Mouse (Mus musculus): ENCODE measurements around the gene Gpr84.

Gene Gpr84

GRCm38 (mm10) chr15:103335488-103336235, 25.2 kb upstream of the Gpr84 start:
- no peak for DNase-seq

- no peak for DNase-seq
Measured at GRCm38 (mm10) chr15:103335040-103335439, 24.6 kb upstream of the Gpr84 start.

DNA sequence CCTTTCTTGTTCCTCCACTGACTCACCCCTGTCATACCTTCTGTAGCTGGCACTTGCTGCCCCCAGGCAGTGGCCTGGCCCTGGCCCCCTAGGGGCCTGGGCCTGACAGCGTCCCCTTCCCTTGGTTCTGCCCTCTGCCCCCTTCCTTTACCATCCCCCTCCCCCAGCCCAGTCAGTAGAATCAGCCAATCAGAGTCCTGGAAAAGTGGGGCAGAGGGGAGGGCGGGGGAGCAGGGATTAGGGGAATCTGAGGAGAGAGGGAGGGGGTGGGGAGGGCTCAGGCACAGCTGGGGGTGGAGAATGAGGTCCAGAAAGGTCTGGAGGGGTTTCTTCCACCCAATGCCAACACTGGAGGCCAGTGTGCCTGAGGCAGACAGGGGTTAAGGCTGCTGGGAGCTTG, 23.8 kb upstream of the Gpr84 start:
- peak; percentile 11 for DNase-seq

- no peak for DNase-seq
Measured at GRCm38 (mm10) chr15:103333738-103334137, 23.3 kb upstream of the Gpr84 start.

DNA sequence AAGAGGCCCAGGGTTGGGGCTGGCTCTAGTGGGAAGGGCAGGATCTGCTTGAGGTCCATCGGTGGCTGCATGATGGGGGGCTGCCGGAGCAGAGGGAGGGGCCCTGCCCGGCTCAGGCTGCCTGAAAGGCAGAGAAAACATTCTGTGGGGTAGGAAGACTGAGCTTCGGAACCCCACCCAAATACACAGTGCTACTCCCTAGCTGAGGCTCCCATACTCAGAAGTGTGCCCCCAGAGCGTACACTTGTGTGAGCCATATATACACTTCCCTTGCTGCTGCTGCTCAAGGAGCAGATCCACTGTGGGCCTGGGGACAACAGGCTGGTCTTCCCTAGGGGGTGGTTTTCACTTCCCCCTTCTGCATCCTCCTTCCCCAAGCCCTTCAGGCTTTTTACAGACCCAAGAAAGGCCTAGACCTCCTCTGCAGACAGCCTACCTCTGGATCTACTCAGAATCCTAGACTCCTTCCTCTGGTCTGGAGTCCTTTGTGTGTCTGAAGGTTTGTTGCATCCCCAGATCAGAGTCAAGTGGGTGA, 22.7 kb upstream of the Gpr84 start:
- no peak for DNase-seq

DNA sequence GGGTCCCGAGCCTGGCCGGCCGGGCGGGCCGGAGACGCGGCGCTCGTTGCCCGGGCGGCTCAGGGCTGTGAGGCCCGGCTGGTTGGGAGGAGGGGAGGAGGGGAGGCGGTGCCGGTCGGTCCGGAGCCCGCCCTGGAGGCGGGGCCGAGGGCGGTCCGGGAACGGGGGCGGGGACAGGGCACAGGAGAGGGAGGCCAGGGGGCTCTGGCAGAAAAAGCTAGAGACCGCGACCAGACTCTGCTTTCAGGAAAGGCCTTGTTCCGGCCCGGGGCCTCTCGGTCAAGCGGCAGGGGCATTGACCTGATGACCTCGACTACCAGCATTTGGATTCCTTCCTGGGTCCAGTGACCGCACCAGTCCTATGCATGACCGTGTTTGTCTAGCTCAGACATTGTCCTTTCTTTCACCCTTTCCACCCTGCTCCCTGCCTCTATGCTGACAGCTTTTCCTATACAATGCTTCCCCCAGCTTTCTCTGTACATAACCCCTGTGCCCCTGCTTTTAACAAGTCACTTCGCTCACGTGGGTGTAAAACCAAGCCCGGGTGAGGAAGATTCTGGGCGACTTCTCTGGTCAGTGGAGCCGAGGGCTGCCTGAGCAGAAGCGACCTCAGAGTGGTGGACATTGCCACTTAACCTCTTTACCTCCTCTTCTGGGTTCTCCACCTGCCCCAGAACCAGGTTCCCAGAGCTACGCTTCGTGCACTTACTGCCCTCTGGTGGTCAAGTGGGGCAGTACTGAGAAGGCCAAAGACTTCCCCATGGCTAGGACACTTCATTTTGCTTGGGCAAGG, 13.2 kb upstream of the Gpr84 start:
- peak; percentile 86 for DNase-seq

DNA sequence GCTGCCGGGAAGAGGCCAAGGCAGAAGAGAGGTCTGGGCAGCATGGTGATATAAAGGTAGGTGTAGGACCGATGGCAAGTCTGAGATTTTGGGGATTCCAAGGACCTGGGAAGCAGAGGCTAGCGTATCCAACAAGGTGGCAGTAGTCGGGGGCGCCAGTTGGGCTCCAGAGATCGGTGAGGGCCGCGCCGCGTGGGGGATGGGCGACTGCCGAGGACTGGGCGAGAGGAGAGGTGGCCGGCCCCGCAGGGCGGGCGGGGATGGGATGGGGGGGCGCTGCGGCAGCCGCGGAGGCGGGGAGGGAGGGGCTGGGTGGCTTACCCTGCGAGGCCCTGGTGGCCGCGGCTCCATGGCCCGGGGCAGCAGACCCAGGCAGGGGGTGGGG, 12.7 kb upstream of the Gpr84 start:
- peak; percentile 76 for DNase-seq

DNA sequence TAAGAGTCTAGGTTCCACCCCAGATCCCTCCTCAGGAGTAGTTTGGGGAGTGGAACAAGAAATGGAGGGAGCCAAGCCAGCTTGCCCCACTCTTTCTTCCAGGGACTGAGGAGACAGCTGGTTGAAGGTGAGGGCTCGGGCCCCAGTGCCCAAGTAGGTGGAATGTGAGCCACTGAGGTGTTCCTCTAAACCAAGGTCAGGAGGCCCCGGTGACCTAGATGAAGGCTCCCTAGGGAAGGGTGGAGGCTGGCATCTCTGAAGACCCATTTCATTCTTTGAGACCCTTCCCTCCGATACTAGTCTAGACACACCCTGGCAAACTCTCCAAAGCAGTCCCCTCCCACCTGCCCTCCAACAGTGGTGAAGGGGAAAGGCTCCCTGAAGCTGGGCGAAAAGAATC, 12.0 kb upstream of the Gpr84 start:
- DNase-seq, result peak; percentile 57

DNA sequence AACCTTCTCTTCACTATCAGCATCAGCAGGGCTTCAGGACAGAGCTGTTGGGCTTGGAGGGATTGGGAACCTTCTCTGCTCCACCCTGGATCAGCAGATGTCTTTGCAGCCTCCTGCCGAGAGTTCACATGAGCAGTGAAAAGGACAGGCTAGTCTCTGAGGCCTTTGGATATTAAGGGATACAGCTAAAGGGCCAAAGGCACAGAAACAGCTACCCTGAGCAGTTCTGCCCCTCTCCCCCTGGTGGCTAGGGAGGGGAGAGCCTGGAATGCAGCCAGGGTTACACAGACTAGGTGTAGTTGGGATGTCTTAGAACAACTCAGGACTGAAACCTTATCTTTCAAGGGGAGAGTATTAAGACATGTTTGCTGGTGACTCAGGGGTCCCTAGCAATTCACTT, 10.7 kb upstream of the Gpr84 start:
- DNase-seq, result peak; percentile 60

- DNase-seq, result no peak
Measured at GRCm38 (mm10) chr15:103318201-103318816, 7.9 kb upstream of the Gpr84 start.

DNA sequence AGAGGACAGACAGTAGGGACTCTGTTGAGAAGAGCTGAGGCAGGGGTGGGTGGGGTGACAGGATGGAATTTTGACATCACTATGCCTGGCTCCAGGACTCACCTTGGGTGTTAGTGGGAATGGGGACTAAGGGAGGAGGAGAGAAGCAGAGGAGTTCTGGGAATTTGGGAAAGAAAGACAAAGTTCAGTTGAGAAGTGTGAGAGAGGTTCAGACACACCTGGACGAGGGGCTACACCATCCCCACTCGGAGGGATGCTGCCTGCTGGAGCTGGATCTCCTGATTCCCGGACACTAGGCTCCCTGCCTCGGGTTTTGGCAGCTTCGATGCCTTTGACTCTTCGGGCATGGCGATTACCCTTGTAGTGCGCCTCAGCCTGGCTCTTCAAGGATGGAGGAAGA, 7.3 kb upstream of the Gpr84 start:
- DNase-seq, result no peak

DNA sequence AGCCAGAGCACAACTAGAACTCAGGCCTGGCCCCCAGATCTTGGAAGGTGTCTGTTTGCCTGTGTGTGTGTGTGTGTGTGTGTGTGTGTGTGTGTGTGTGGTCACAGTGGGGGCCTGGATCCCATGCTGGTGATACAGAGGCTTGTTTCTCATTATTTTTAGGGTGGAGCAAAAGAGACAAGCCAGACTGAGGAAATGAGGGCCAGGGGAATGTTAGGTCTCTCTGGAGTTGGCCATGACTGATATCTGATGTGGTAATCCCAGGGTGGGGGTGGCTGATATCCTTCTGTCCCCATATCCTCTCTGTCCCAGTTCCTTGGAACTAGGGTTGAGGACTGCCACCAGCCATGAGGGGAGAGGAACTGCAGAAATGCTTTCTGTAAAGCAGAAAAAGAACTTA, 6.7 kb upstream of the Gpr84 start:
- no peak for DNase-seq

- DNase-seq, result no peak
Measured at GRCm38 (mm10) chr15:103315979-103316776, 5.8 kb upstream of the Gpr84 start.

DNA sequence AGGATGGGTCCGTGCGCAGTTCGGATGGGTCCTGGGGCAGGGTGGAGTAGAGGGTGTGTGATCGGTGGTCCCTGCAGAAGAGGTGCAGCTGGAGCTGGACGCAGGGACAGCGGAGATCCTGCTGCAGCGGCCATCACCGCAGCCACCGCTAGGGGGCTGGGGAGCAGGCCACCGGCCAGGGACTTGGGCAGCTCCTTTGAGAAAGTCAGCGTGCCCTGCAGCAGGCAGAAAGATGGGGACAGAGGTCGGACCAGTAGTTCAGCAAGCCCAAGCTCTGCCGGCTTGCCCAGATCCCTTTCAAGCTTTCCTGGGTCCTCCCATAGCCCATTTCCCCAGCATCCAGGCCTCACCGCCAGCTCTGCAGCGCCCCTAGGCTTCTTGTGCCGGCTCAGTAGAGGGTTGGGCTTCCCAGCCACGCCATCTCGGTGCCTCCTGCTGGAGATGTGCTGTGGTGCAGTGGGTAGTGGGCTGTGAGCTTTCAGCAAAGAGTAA, 4.6 kb upstream of the Gpr84 start:
- peak; percentile 66 for DNase-seq

- DNase-seq, result peak; percentile 43
Measured at GRCm38 (mm10) chr15:103314181-103314580, 3.8 kb upstream of the Gpr84 start.

GRCm38 (mm10) chr15:103313495-103314095, 3.2 kb upstream of the Gpr84 start:
- DNase-seq, result peak; percentile 48

- DNase-seq, result no peak
Measured at GRCm38 (mm10) chr15:103308876-103309580, 1.4 kb downstream of the Gpr84 start.

GRCm38 (mm10) chr15:103308056-103308875, 2.1 kb downstream of the Gpr84 start:
- no peak for DNase-seq

DNA sequence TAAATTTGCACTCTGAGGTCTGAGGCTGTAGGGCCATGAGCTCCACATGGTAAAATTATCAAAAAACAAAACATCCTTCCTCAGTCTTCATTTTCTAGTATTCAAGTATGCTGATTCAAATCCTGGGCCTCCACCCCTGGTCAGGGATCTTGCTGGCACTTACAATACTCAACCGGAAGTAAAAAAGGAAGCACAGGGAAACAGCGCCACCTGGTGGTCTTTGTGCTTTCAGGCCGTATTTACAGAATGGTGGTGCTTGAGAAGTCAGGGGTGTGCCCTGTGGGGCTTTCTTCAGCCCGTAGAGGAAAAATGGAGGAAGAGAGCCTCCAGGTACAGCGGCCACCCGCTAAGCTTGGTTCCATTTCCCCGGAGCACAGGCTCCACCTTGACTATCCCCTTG, 3.3 kb downstream of the Gpr84 start:
- peak; percentile 87 for DNase-seq

GRCm38 (mm10) chr15:103305792-103306645, 4.4 kb downstream of the Gpr84 start:
- peak; percentile 42 for DNase-seq

All from cerebellum, adult 11-12 months (tissue).